Mouse (Mus musculus): ENCODE results near the gene Stk17b.
"Not testable (repeated sequence)": the region's sequence is repeated elsewhere in the genome, so short reads cannot be mapped to it uniquely, and the experiment has no call there.

Stk17b gene

DNA sequence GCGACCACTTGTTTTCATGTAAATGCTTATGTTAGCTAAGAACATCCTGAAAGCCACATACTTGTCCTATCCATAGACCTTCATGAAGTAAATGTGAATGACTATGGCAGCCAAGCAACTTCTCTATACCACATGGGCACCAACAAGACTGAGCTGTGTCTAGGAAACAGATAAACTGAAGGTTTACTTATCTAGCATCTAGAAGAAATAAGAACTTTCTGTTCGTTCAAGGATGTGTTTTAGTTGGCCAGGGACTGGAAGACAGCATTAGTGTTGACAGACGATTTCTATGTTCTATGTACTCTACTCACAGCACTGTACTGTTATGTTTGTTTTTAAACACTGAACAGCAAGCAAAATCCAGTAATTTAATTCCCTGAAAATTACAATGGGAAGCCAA lies 2.9 kb downstream of the Stk17b start:
- DNase-seq (ENCODE audit: inconsistent ontology term) = no peak

DNA sequence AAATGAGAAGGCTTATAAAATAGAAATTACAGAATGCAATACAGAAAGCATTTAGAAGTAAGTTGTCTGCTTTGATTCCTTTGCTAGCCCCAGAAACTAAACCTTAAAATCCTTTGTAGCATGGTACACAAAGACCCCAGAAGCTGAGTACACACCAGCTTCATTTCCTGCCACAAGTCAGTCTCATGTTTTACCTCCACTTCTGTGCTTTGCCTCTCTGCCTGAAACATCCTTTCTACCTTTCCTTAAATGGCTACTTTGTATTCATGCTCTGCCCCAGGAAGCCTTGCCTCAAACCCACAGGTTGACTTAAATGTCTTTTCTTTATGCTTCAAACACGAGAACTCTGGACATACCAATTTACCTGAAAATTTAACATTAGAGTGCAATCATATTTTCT lies 3.7 kb downstream of the Stk17b start:
- no peak for DNase-seq (ENCODE audit: inconsistent ontology term)

GRCm38 (mm10) chr1:53776176-53776905 lies 8.7 kb downstream of the Stk17b start:
- no peak for DNase-seq (ENCODE audit: inconsistent ontology term)

DNA sequence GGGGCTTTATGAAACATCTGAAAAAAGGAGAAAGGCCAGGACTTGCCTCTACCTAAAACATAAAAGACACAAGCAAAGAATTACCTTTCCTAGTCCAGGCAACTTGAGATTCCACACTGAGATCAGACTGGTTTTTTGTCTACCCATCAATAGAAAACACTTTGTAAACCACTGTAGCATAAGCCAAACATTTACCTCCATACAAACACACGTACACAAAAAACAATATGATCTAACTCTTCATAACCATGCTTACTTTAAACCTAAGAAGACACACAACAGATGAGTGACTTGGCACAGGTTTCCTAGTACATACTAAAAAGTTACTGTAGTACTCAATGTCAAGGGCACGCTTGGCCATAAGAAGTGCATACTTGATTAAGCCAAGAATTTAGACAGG lies 9.5 kb downstream of the Stk17b start:
- DNase-seq (ENCODE audit: inconsistent ontology term) = no peak

GRCm38 (mm10) chr1:53775036-53775435 lies 10.0 kb downstream of the Stk17b start:
- no peak for DNase-seq (ENCODE audit: inconsistent ontology term)

GRCm38 (mm10) chr1:53774571-53774970 lies 10.5 kb downstream of the Stk17b start:
- no peak for DNase-seq (ENCODE audit: inconsistent ontology term)

GRCm38 (mm10) chr1:53773994-53774393 lies 11.0 kb downstream of the Stk17b start:
- DNase-seq (ENCODE audit: inconsistent ontology term) = peak; percentile 23

GRCm38 (mm10) chr1:53772967-53773366 lies 12.1 kb downstream of the Stk17b start:
- no peak for DNase-seq (ENCODE audit: inconsistent ontology term)

DNA sequence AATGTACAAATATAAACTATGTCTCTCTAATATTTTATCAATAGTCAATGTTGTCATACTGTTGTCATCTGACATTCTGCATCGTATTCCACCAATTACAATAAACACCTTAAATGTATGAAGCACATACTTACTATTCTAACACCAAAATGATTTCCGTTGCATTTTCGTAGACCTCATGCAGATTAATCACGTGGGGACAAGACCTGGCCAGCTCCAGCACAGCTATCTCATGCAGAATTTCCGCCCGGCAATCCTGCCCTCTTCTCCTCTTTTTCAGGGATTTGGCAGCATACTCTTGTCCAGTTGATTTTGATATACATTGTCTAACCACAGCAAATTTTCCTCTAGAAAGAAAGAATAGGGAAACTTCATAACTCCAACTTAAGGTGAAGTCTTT lies 13.5 kb downstream of the Stk17b start:
- DNase-seq (ENCODE audit: inconsistent ontology term) = no peak

DNA sequence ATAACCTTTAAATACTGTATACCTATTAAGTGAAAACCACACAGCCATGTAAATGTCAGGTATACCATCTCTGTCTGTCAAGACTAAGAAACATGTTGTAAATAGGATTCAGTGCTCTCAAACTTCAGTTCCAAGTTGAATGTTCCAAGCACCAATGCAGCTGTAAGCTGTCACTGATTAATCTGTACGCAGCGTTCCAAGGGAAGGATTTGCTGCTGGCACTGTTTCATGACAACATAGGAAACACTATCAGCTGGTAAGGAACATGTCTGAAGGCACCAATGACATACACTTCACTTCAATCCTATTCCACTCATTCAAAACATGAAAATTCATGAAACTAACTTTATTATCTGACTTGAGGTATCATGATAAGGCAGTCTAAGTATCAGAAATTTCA lies 18.9 kb downstream of the Stk17b start:
- DNase-seq (ENCODE audit: inconsistent ontology term) = no peak

DNA sequence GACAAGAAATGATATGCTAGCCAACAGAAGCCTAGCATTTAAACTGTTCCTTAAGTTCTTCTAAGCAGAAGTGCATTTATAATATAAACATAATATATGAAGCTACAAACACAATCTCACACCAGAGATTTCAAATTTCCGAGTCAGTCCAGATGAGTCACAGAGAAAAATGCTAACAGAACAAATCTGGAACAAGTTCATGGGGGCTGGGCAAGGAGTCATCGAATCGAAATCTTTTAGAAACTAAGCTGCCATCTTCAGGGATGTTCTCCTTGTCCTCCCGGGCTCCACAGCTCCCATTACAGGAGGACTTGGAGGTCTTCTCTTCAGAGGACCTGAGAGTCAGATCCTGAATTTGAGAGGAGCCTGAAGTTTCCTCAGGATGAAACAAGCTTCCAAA lies 27.7 kb downstream of the Stk17b start:
- no peak for DNase-seq (ENCODE audit: inconsistent ontology term)

- DNase-seq (ENCODE audit: inconsistent ontology term) = peak; percentile 31
These were observed 31.5 kb downstream of the Stk17b start for GRCm38 (mm10) chr1:53753501-53753900.

- DNase-seq (ENCODE audit: inconsistent ontology term) = no peak
These were observed 33.9 kb downstream of the Stk17b start for GRCm38 (mm10) chr1:53751144-53751543.

DNA sequence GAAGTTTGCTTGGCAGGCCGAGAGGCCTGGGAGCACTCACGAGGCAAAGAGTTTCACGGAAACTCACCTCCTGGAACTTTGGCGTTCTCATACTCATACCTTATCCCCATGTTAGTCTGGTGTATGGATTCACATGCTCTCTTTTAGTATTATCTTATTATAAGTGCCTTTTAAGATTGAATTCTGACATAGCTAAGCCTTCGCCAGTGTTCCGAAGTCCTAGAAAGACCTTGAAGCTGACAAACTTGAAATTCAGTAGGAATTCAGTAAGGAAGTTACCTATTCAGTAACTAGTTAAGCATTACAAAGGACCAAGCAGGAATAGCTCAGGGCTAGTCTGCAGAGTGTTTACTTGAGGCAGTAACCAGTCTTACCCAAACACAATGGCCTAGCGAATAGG lies 34.3 kb downstream of the Stk17b start:
- not testable (repeated sequence) for DNase-seq (ENCODE audit: inconsistent ontology term)

- DNase-seq (ENCODE audit: inconsistent ontology term) = not testable (repeated sequence)
These were observed 35.1 kb downstream of the Stk17b start for GRCm38 (mm10) chr1:53749881-53750385.

GRCm38 (mm10) chr1:53748571-53748970 lies 36.5 kb downstream of the Stk17b start:
- no peak for DNase-seq (ENCODE audit: inconsistent ontology term)

- DNase-seq (ENCODE audit: inconsistent ontology term) = no peak
These were observed 39.0 kb downstream of the Stk17b start for GRCm38 (mm10) chr1:53746001-53746400.

- DNase-seq (ENCODE audit: inconsistent ontology term) = no peak
These were observed 43.1 kb downstream of the Stk17b start for GRCm38 (mm10) chr1:53741742-53742458.

- peak; percentile 70 for DNase-seq (ENCODE audit: inconsistent ontology term)
These were observed 44.2 kb downstream of the Stk17b start for GRCm38 (mm10) chr1:53740777-53741336.

- DNase-seq (ENCODE audit: inconsistent ontology term) = not testable (repeated sequence)
These were observed 44.8 kb downstream of the Stk17b start for GRCm38 (mm10) chr1:53740077-53740776.

DNA sequence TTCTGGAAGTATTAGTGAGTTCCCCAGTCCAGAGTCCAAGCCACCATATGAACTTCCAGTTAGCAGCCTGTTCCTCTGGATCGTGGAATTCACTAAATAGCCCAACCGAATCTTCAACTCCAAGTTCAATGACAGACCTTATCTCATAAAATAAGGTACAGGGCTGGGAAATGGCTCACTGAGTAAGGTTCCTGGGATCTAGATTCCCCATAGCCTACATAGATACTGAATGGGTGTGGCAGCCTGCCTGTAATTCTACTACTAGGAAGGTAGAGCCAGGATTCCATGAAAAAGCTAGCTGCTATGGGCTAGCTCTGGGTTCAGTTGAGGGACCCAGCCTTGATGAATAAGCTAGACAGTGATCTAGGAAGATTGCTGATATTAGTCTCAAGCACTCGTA lies 48.4 kb downstream of the Stk17b start:
- DNase-seq (ENCODE audit: inconsistent ontology term) = no peak

Data from Muller cell, postnatal 12 days (primary cell).